Mouse (Mus musculus): ENCODE measurements around the gene Spo11.

- TF ChIP-seq CTCF (IDR thresholded peaks at IDR 0.05; ENCODE audit: low read depth): no peak
- no peak for TF ChIP-seq EP300 (IDR thresholded peaks at IDR 0.05; ENCODE audit: low read depth)
These were observed 17.1 kb upstream of the Spo11 start for GRCm38 (mm10) chr2:172960350-172960749.
